Mouse (Mus musculus): ENCODE data around the gene Poglut1. TPM values are rescaled to one million over a fixed set of nuclear protein-coding genes. Genes with fewer than 3 reads are reported as not detected.

Gene Poglut1
- polyA plus RNA-seq, 1 experiment from 2014 or later: 80.8 TPM

DNA sequence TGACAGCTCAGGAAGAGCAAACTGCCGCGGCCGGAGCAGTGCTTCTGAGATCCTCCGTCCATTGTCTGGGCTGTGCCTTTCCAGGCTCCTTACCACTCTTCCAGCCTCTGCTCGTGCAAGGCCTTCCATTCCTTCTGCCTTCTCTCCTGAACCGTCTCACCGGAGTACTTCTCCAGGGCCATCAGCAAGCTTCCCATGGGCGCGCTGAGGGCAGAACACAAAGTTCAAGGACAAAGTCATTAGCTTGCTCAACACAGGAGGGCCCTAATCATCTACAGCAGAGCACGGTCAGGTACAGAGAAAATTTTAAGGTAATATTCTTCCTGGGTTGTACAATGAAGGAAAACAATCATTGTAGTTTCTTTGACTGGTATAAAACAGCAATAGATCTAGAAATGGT, 47.6 kb downstream of the Poglut1 start:
- no peaks in the 10 kb centered on the region for H3K4me1 ChIP-seq (ENCODE audit: control insufficient read depth, insufficient read depth, low read length)
- no peaks in the 10 kb centered on the region for H3K27me3 ChIP-seq (ENCODE audit: control insufficient read depth, insufficient read depth, low read length)
- H3K4me3 ChIP-seq (ENCODE audit: low read depth, low read length): no peak overlapping the region
- DNase-seq (ENCODE audit: low spot score) (no peak), ATAC-seq (replicated peaks; ENCODE audit: insufficient number of reproducible peaks, low FRiP score, low TSS enrichment, low read depth) (no peak)
- H3K4me2 ChIP-seq (ENCODE audit: low read depth, low read length): no peak overlapping the region
- no peak overlapping the region for H3K27ac ChIP-seq (replicated peaks; ENCODE audit: low read depth, low read length)
- H3K9me3 ChIP-seq (replicated peaks; ENCODE audit: control insufficient read depth, low read length): no peaks in the 10 kb centered on the region
- H3K36me3 ChIP-seq (replicated peaks; ENCODE audit: control insufficient read depth, insufficient read depth, low read depth, low read length): peaks cover 2% of the 10 kb centered on the region
- H3K9ac ChIP-seq (replicated peaks; ENCODE audit: low read length): no peak overlapping the region
- WGBS: 91% methylated on average over 10 of the region's 10 CpGs

DNA sequence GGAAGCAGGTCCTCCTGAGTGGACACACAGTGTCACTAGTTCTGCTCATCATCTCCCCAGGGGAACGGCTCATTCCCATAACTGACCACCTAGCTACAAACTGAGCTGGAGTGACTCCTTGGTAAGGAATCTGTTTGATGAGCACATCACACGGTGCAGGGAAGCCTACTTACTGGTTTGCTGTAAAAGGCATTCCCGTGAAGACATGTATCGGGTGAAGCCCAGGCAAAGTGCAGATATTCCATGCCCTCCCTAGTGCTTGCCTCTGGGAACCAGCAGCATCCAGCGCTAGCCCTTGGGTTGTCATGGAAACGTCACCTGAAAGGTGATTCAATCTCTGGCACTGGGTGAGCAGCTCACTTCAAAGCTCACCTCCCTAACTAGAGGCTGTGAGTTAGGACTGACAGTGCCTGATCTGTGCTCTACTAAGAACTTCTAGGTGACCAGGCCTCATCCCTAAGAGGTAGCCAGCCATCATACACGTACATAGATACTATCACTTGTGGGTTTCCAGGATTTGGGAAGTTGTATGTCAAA, 53.4 kb downstream of the Poglut1 start:
- Histone ChIP-seq H3K4me2 (ENCODE audit: low read depth, low read length) (no peak overlapping the region), H3K27me3 (ENCODE audit: control insufficient read depth, insufficient read depth, low read length) (no peaks in the 10 kb centered on the region), H3K36me3 (replicated peaks; ENCODE audit: control insufficient read depth, insufficient read depth, low read depth, low read length) (no peaks in the 10 kb centered on the region; the same call in none of the 2 replicates), H3K9ac (replicated peaks; ENCODE audit: low read length) (no peak overlapping the region), H3K4me1 (ENCODE audit: control insufficient read depth, insufficient read depth, low read length) (no peaks in the 10 kb centered on the region), H3K27ac (replicated peaks; ENCODE audit: low read depth, low read length) (no peak overlapping the region), H3K4me3 (ENCODE audit: low read depth, low read length) (no peak overlapping the region), H3K9me3 (replicated peaks; ENCODE audit: control insufficient read depth, low read length) (no peaks in the 10 kb centered on the region)
- DNase-seq (ENCODE audit: low spot score): no peak
- 78% methylated on average over 7 of the region's 7 CpGs for WGBS
- no peak for ATAC-seq (replicated peaks; ENCODE audit: insufficient number of reproducible peaks, low FRiP score, low TSS enrichment, low read depth)

- no peaks in the 10 kb centered on the region; the same call in 1 of the 2 replicates for H3K36me3 ChIP-seq (replicated peaks; ENCODE audit: control insufficient read depth, insufficient read depth, low read depth, low read length)
- no peak for DNase-seq (ENCODE audit: low spot score)
- H3K4me2 ChIP-seq (ENCODE audit: low read depth, low read length): no peak overlapping the region
- H3K4me1 ChIP-seq (ENCODE audit: control insufficient read depth, insufficient read depth, low read length): no peaks in the 10 kb centered on the region
- H3K9me3 ChIP-seq (replicated peaks; ENCODE audit: control insufficient read depth, low read length): no peaks in the 10 kb centered on the region
- H3K27me3 ChIP-seq (ENCODE audit: control insufficient read depth, insufficient read depth, low read length): no peaks in the 10 kb centered on the region
- H3K27ac ChIP-seq (replicated peaks; ENCODE audit: low read depth, low read length): no peak overlapping the region
- no peak for ATAC-seq (replicated peaks; ENCODE audit: insufficient number of reproducible peaks, low FRiP score, low TSS enrichment, low read depth)
- H3K4me3 ChIP-seq (ENCODE audit: low read depth, low read length): no peak overlapping the region
- 87% methylated on average over 10 of the region's 10 CpGs for WGBS
- H3K9ac ChIP-seq (replicated peaks; ENCODE audit: low read length): no peak overlapping the region
Measured at GRCm38 (mm10) chr16:38493890-38494289, 56.2 kb downstream of the Poglut1 start.

GRCm38 (mm10) chr16:38492551-38492950, 57.5 kb downstream of the Poglut1 start:
- 84% methylated on average over 3 of the region's 3 CpGs for WGBS
- H3K27me3 ChIP-seq (ENCODE audit: control insufficient read depth, insufficient read depth, low read length): no peaks in the 10 kb centered on the region
- DNase-seq (ENCODE audit: low spot score): no peak
- ATAC-seq (replicated peaks; ENCODE audit: insufficient number of reproducible peaks, low FRiP score, low TSS enrichment, low read depth): no peak
- no peak overlapping the region for H3K4me2 ChIP-seq (ENCODE audit: low read depth, low read length)
- no peaks in the 10 kb centered on the region for H3K4me1 ChIP-seq (ENCODE audit: control insufficient read depth, insufficient read depth, low read length)
- H3K36me3 ChIP-seq (replicated peaks; ENCODE audit: control insufficient read depth, insufficient read depth, low read depth, low read length): no peaks in the 10 kb centered on the region; the same call in 1 of the 2 replicates
- H3K9ac ChIP-seq (replicated peaks; ENCODE audit: low read length): no peak overlapping the region
- no peaks in the 10 kb centered on the region for H3K9me3 ChIP-seq (replicated peaks; ENCODE audit: control insufficient read depth, low read length)
- no peak overlapping the region for H3K4me3 ChIP-seq (ENCODE audit: low read depth, low read length)
- no peak overlapping the region for H3K27ac ChIP-seq (replicated peaks; ENCODE audit: low read depth, low read length)

DNA sequence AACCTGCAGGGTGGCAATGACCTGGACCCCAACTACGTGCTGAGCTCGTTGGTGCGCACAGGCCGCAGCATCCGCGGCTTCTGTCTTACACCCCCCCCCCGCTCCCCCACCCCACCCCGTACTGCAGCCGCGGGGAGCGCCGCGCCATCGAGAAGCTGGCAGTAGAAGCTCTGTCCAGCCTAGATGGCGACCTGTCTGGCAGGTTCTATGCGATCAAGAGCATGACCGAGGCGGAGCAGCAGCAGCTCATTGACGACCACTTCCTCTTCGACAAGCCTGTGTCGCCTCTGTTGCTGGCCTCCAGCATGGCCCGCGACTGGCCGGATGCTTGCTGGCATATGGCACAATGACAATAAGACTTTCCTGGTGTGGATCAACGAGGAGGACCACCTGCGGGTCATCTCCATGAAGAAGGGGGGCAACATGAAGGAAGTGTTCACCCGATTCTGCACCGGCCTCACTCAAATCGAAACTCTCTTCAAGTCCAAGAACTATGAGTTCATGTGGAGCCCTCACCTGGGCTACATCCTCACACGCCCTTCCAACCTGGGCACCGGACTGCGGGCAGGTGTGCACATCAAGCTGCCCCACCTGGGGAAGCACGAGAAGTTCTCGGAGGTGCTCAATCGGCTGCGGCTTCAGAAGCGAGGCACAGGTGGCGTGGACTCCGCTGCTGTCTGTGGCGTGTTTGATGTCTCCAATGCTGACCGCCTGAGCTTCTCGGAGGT, 66.3 kb downstream of the Poglut1 start:
- Histone ChIP-seq H3K4me3 (ENCODE audit: low read depth, low read length) (peak overlapping the region; percentile 18; the same call in 1 of the 2 replicates), H3K4me1 (ENCODE audit: control insufficient read depth, insufficient read depth, low read length) (no peaks in the 10 kb centered on the region), H3K27ac (replicated peaks; ENCODE audit: low read depth, low read length) (no peak overlapping the region), H3K4me2 (ENCODE audit: low read depth, low read length) (peak overlapping the region; percentile 42), H3K9me3 (replicated peaks; ENCODE audit: control insufficient read depth, low read length) (no peaks in the 10 kb centered on the region), H3K9ac (replicated peaks; ENCODE audit: low read length) (no peak overlapping the region; the same call in 1 of the 2 replicates), H3K27me3 (ENCODE audit: control insufficient read depth, insufficient read depth, low read length) (peaks cover 12% of the 10 kb centered on the region), H3K36me3 (replicated peaks; ENCODE audit: control insufficient read depth, insufficient read depth, low read depth, low read length) (no peaks in the 10 kb centered on the region)
- ATAC-seq (replicated peaks; ENCODE audit: insufficient number of reproducible peaks, low FRiP score, low TSS enrichment, low read depth) (no peak), DNase-seq (ENCODE audit: low spot score) (no peak)
- 32% methylated on average over 42 of the region's 42 CpGs for WGBS

DNA sequence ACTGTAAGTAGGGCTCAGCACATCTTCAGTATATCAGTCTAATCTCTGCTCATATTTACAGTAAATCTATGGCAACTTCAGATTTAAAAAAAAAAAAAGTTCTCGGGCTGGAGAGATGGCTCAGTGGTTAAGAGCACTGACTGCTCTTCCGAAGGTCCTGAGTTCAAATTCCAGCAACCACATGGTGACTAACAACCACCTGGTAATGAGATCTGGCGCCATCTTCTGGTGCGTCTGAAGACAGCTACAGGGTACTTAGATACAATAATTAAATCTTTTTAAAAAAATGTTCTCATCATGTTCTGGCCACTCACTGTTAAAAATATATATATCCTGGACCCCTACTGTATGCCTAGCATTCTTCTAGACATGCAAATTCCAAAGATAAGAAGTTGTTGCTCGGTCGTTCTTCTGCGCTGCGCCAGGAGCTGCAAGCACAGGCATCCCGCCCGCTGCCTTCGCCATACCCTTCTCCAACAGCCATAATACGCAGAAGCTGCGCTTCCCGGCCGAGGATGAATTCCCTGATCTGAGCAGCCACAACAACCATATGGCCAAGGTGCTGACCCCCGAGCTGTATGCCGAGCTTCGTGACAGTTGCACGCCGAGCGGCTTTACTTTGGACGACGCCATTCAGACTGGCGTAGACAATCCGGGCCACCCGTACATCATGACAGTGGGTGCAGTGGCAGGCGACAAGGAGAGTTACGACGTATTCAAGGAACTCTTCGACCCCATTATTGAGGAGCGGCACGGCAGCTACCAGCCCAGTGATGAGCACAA, 67.1 kb downstream of the Poglut1 start:
- 24% methylated on average over 32 of the region's 32 CpGs for WGBS
- ATAC-seq (replicated peaks; ENCODE audit: insufficient number of reproducible peaks, low FRiP score, low TSS enrichment, low read depth) (no peak), DNase-seq (ENCODE audit: low spot score) (peak; percentile 52)
- no peaks in the 10 kb centered on the region for H3K36me3 ChIP-seq (replicated peaks; ENCODE audit: control insufficient read depth, insufficient read depth, low read depth, low read length)
- no peak overlapping the region for H3K27ac ChIP-seq (replicated peaks; ENCODE audit: low read depth, low read length)
- no peak overlapping the region; the same call in 1 of the 2 replicates for H3K9ac ChIP-seq (replicated peaks; ENCODE audit: low read length)
- peak overlapping the region; percentile 42 for H3K4me2 ChIP-seq (ENCODE audit: low read depth, low read length)
- H3K27me3 ChIP-seq (ENCODE audit: control insufficient read depth, insufficient read depth, low read length): peaks cover 12% of the 10 kb centered on the region
- H3K4me3 ChIP-seq (ENCODE audit: low read depth, low read length): peak overlapping the region; percentile 18; the same call in 1 of the 2 replicates
- no peaks in the 10 kb centered on the region for H3K9me3 ChIP-seq (replicated peaks; ENCODE audit: control insufficient read depth, low read length)
- H3K4me1 ChIP-seq (ENCODE audit: control insufficient read depth, insufficient read depth, low read length): no peaks in the 10 kb centered on the region

DNA sequence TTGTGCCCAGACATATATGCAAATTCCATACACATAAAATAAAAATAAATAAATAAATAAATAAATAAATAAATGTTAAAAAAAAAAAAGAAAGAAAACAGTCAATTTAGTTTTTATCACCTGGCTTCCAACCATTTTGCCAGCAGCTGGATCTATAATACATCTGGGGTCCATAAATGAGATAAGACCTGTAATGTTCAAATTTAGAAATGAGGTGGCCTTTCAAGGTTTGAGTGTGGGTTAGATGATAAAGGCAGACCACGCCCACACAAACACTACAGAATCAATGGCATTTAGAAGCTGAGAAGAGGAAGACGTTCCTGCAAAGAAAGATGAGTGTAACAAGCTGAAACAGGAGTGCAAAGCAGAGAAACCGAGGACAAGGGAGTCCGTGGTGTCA, 68.7 kb downstream of the Poglut1 start:
- ATAC-seq (replicated peaks; ENCODE audit: insufficient number of reproducible peaks, low FRiP score, low TSS enrichment, low read depth): no peak
- no peaks in the 10 kb centered on the region for H3K9me3 ChIP-seq (replicated peaks; ENCODE audit: control insufficient read depth, low read length)
- H3K36me3 ChIP-seq (replicated peaks; ENCODE audit: control insufficient read depth, insufficient read depth, low read depth, low read length): no peaks in the 10 kb centered on the region
- H3K4me1 ChIP-seq (ENCODE audit: control insufficient read depth, insufficient read depth, low read length): no peaks in the 10 kb centered on the region
- H3K27ac ChIP-seq (replicated peaks; ENCODE audit: low read depth, low read length): no peak overlapping the region
- H3K27me3 ChIP-seq (ENCODE audit: control insufficient read depth, insufficient read depth, low read length): peaks cover 12% of the 10 kb centered on the region
- no peak overlapping the region for H3K9ac ChIP-seq (replicated peaks; ENCODE audit: low read length)
- no peak overlapping the region for H3K4me3 ChIP-seq (ENCODE audit: low read depth, low read length)
- DNase-seq (ENCODE audit: low spot score): no peak
- H3K4me2 ChIP-seq (ENCODE audit: low read depth, low read length): no peak overlapping the region
- 73% methylated on average over 4 of the region's 4 CpGs for WGBS

DNA sequence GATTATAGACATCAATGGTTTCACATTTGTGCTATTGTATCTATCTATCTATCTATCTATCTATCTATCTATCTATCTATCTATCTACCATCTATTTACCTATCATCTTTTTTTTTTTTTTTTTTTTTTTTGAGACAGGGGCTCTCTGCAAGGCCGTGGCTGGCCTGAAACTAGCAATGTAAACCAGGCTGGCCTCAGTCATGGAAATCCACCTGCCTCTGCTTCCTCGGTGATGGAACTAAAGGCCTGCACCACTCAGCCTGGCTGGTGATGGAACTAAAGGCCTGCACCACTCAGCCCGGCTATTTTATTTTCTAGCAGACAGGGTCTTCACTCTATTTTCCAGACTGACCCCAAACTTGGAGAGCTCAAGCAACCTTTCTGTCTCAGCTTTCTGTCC, 71.8 kb downstream of the Poglut1 start:
- DNase-seq (ENCODE audit: low spot score) (no peak), ATAC-seq (replicated peaks; ENCODE audit: insufficient number of reproducible peaks, low FRiP score, low TSS enrichment, low read depth) (no peak)
- Histone ChIP-seq H3K36me3 (replicated peaks; ENCODE audit: control insufficient read depth, insufficient read depth, low read depth, low read length) (no peaks in the 10 kb centered on the region), H3K27me3 (ENCODE audit: control insufficient read depth, insufficient read depth, low read length) (peaks cover 3% of the 10 kb centered on the region; the same call in 1 of the 2 replicates), H3K9ac (replicated peaks; ENCODE audit: low read length) (no peak overlapping the region), H3K27ac (replicated peaks; ENCODE audit: low read depth, low read length) (no peak overlapping the region), H3K4me2 (ENCODE audit: low read depth, low read length) (no peak overlapping the region), H3K4me1 (ENCODE audit: control insufficient read depth, insufficient read depth, low read length) (no peaks in the 10 kb centered on the region), H3K9me3 (replicated peaks; ENCODE audit: control insufficient read depth, low read length) (no peaks in the 10 kb centered on the region), H3K4me3 (ENCODE audit: low read depth, low read length) (no peak overlapping the region)
- 93% methylated on average over 3 of the region's 3 CpGs for WGBS

Measured in embryonic facial prominence, embryonic 11.5 days (tissue).